Mouse (Mus musculus) liver, embryonic 16.5 days (tissue): Measurements from ENCODE around the gene Cspg4. TPM values are rescaled to one million over a fixed set of nuclear protein-coding genes. Genes with fewer than 3 reads are reported as not detected.

Source experiments
- ATAC-seq: fragments of 200-750 bp; cut with Nextera tagmentation; 2 replicates; pipeline ENCODE4 v1.8.0; 2017; ENCODE audit warnings: low read depth, mild to moderate bottlenecking, moderate number of reproducible peaks, moderate library complexity
- H3K27ac ChIP-seq: fragments of 300-500 bp; sonication (generic); 2 replicates; pipeline ENCODE4 v1.5.1; 2014; ENCODE audit warnings: mild to moderate bottlenecking, low read length
- H3K27me3 ChIP-seq: fragments of 300-500 bp; sonication (generic); 2 replicates; pipeline ENCODE4 v1.6.1; 2014; ENCODE audit warnings: low read depth, low read length, mixed read lengths; ENCODE audit not compliant: control insufficient read depth, insufficient read depth
- H3K36me3 ChIP-seq: fragments of 300-500 bp; sonication (generic); 2 replicates; pipeline ENCODE4 v1.6.1; 2014; ENCODE audit warnings: mild to moderate bottlenecking; ENCODE audit not compliant: control insufficient read depth, insufficient read depth
- H3K4me1 ChIP-seq: fragments of 300-500 bp; sonication (generic); 2 replicates; pipeline ENCODE4 v1.6.1; 2014; ENCODE audit warnings: low read depth, low read length, mixed read lengths; ENCODE audit not compliant: control insufficient read depth
- H3K4me2 ChIP-seq: fragments of 300-500 bp; sonication (generic); 2 replicates; pipeline ENCODE4 v1.6.1; 2014; ENCODE audit warnings: low read depth, low read length, mixed read lengths
- H3K4me3 ChIP-seq: fragments of 300-500 bp; sonication (generic); 2 replicates; pipeline ENCODE4 v1.5.1; 2014; ENCODE audit warnings: low read depth, mild to moderate bottlenecking, low read length
- H3K9ac ChIP-seq: fragments of 300-500 bp; sonication (generic); 2 replicates; pipeline ENCODE4 v1.6.1; 2014; ENCODE audit warnings: low read depth, low read length
- H3K9me3 ChIP-seq: fragments of 300-500 bp; sonication (generic); replicated peaks from 2 replicates; pipeline ENCODE4 v1.6.1; 2016; ENCODE audit warnings: low read length; ENCODE audit not compliant: control insufficient read depth
- WGBS: fragments of 180-500 bp; shearing (Covaris S2); extraction: QIAGEN DNeasy Blood & Tissue Kit; methylation state at CpG from one replicate; pipeline ENCODE4 v1.1.7; 2014; ENCODE audit not compliant: insufficient replicate concordance; 5-methylcytosine and 5-hydroxymethylcytosine counted together
- polyA plus RNA-seq: library from polyadenylated mRNA; unstranded; fragments of >200 nt; fragmentation: Nextera tagmentation; extraction: Ambion mirVana; gene quantifications from 2 replicates; pipeline ENCODE4 v1.2.1, GENCODE M21; 2015

The Cspg4 gene
- polyA plus RNA-seq, 1 experiment from 2014 or later = 0.87 TPM

DNA sequence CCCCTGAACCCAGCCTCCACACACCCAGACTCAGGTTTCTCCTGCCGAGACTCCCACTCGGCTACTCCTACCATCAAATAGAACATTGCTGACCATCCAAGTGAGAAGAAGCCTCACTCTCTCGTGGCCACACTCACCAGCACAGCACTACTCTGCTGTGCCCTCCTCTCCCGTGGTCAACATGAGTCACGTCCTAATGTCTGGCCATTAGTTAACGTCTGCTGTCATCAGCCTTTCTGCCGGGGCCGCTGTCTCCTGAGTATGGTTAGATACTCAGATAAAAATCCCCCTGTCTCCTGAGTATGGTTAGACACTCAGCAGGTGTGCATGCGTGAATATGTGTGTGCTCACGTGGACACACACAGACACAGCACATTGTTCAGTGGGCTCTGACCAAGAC lies 5.9 kb downstream of the Cspg4 start:
- no peak for ATAC-seq
- H3K27me3 ChIP-seq = peaks cover 3% of the 10 kb centered on the region
- no peaks in the 10 kb centered on the region for H3K9me3 ChIP-seq
- WGBS = 36% methylated on average over 10 of the region's 10 CpGs
- H3K36me3 ChIP-seq = no peaks in the 10 kb centered on the region
- H3K9ac ChIP-seq = no peak overlapping the region
- no peak overlapping the region for H3K27ac ChIP-seq
- no peak overlapping the region for H3K4me2 ChIP-seq
- no peaks in the 10 kb centered on the region for H3K4me1 ChIP-seq
- no peak overlapping the region for H3K4me3 ChIP-seq

GRCm38 (mm10) chr9:56871191-56871590 lies 6.4 kb downstream of the Cspg4 start:
- Histone ChIP-seq H3K4me3 (no peak overlapping the region), H3K4me1 (no peaks in the 10 kb centered on the region), H3K9ac (no peak overlapping the region), H3K4me2 (no peak overlapping the region), H3K27me3 (peaks cover 2% of the 10 kb centered on the region; the same call in 1 of the 2 replicates), H3K27ac (no peak overlapping the region), H3K36me3 (no peaks in the 10 kb centered on the region), H3K9me3 (no peaks in the 10 kb centered on the region)
- 27% methylated on average over 5 of the region's 5 CpGs for WGBS
- ATAC-seq = no peak

GRCm38 (mm10) chr9:56872105-56872903 lies 7.5 kb downstream of the Cspg4 start:
- Histone ChIP-seq H3K27me3 (no peaks in the 10 kb centered on the region), H3K27ac (no peak overlapping the region), H3K36me3 (no peaks in the 10 kb centered on the region), H3K4me3 (no peak overlapping the region), H3K9me3 (no peaks in the 10 kb centered on the region), H3K9ac (no peak overlapping the region), H3K4me2 (no peak overlapping the region), H3K4me1 (no peaks in the 10 kb centered on the region)
- WGBS = 64% methylated on average over 5 of the region's 5 CpGs
- ATAC-seq = no peak

DNA sequence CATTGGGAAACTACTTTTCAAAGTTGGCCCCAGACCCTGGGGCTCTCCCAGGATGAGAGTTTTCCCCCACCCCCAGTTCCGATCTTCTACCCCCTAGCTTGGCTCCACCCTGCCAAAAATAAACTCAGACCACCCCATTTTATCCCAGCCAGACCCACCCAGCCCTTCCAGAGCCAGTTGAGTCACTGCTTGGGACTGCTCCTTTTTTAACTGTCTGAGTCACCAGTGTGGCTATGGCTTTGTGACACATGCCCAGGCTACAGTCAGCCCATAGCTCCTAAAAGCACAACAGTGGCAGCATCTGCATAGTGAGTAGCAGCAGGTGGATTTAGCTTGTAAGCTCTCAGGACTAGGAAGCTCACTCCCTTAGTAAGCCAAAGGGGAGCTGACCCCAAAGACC lies 8.3 kb downstream of the Cspg4 start:
- Histone ChIP-seq H3K4me1 (no peaks in the 10 kb centered on the region), H3K36me3 (no peaks in the 10 kb centered on the region), H3K9ac (no peak overlapping the region), H3K27me3 (no peaks in the 10 kb centered on the region), H3K4me2 (no peak overlapping the region), H3K4me3 (no peak overlapping the region), H3K27ac (no peak overlapping the region), H3K9me3 (no peaks in the 10 kb centered on the region)
- 36% methylated on average over 1 of the region's 1 CpGs for WGBS
- no peak for ATAC-seq

- Histone ChIP-seq H3K9ac (no peak overlapping the region), H3K27ac (no peak overlapping the region), H3K27me3 (no peaks in the 10 kb centered on the region), H3K4me2 (no peak overlapping the region), H3K36me3 (no peaks in the 10 kb centered on the region), H3K9me3 (no peaks in the 10 kb centered on the region), H3K4me1 (no peaks in the 10 kb centered on the region), H3K4me3 (no peak overlapping the region)
- 57% methylated on average over 9 of the region's 9 CpGs for WGBS
- no peak for ATAC-seq
Observed at GRCm38 (mm10) chr9:56876784-56877183, 12.0 kb downstream of the Cspg4 start.

DNA sequence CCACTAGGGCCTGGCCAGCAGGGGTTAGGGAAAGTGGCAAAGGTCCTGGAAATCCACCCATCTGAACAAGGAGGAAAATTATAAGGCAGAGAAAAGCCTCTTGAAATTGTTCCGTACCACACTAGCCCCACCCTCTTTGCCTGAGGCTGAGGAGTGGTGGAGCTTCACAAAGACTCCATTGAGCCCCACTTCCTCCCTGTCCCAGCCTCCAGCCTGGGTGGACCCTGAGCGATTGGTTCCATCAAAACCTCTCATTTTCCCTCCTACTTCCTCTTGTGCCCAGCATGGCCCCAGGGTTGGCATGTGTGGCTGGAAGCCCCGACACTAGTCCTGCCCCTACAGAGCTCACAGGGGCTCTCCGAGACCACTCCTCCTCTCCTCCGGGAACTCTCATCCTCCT lies 12.5 kb downstream of the Cspg4 start:
- Histone ChIP-seq H3K4me3 (no peak overlapping the region), H3K4me1 (no peaks in the 10 kb centered on the region), H3K36me3 (no peaks in the 10 kb centered on the region), H3K4me2 (no peak overlapping the region), H3K9ac (no peak overlapping the region), H3K9me3 (no peaks in the 10 kb centered on the region), H3K27me3 (no peaks in the 10 kb centered on the region), H3K27ac (no peak overlapping the region)
- ATAC-seq = no peak
- WGBS = 48% methylated on average over 5 of the region's 5 CpGs

GRCm38 (mm10) chr9:56880790-56881189 lies 16.0 kb downstream of the Cspg4 start:
- Histone ChIP-seq H3K4me2 (no peak overlapping the region), H3K4me1 (no peaks in the 10 kb centered on the region), H3K36me3 (no peaks in the 10 kb centered on the region), H3K4me3 (no peak overlapping the region), H3K27me3 (no peaks in the 10 kb centered on the region), H3K9ac (no peak overlapping the region), H3K9me3 (no peaks in the 10 kb centered on the region), H3K27ac (no peak overlapping the region)
- ATAC-seq = no peak
- 51% methylated on average over 9 of the region's 9 CpGs for WGBS

DNA sequence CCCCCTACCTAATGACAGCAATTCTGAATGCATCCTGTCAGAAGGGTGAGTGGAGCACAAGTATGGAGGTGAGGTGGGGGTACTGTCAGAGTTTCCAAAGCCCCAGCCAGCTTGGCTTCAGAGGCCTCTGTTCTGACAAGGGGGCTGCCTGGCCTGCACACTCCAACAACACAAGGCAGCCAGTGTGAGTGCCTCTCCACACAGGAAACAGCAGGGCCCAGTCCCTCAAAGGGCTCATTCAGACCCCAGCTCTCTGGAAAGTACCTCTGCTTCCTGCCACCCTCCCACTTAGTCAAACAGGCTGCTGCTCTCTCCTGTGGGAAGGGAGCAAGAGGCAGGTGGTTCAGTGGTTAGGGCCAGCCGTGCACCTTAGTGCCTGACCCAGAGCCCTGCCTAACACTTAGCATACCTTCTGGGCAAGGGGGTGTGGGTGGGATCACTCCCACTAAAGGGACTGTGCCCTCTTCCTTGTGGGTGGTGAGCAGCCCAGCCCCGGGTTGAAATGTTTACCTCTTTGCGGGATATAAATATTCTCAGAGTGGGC lies 16.8 kb downstream of the Cspg4 start:
- Histone ChIP-seq H3K36me3 (no peaks in the 10 kb centered on the region), H3K9ac (no peak overlapping the region), H3K4me1 (no peaks in the 10 kb centered on the region), H3K27ac (no peak overlapping the region), H3K9me3 (no peaks in the 10 kb centered on the region), H3K4me2 (no peak overlapping the region), H3K27me3 (no peaks in the 10 kb centered on the region), H3K4me3 (no peak overlapping the region)
- ATAC-seq = no peak
- WGBS = 60% methylated on average over 3 of the region's 3 CpGs

DNA sequence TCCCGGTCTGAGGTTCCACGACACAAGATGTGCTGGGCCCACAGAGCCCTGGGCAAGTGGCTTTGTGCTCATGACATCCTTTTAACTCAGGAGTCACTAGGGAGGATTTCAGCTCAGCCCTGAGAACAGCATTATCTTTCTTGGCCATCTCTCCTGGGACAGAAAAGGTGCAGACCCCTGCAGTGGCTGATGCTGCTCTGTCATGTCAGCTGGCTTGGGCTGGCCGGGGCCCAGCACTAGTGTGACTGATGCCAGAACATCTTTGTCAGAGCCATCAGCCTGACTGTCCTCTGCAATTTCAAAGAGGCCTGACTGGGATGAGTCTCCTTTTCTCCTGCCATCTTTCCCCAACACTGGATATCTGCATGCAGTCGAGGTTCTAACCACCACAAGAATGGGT lies 17.4 kb downstream of the Cspg4 start:
- WGBS = 47% methylated on average over 4 of the region's 4 CpGs
- Histone ChIP-seq H3K4me2 (no peak overlapping the region), H3K9me3 (no peaks in the 10 kb centered on the region), H3K27me3 (no peaks in the 10 kb centered on the region), H3K4me3 (no peak overlapping the region), H3K4me1 (no peaks in the 10 kb centered on the region), H3K9ac (no peak overlapping the region), H3K27ac (no peak overlapping the region), H3K36me3 (no peaks in the 10 kb centered on the region)
- no peak for ATAC-seq
